Mouse (Mus musculus) adrenal gland, postnatal 36 days (tissue): ENCODE measurements around the gene Vmn1r55. TPM values are rescaled to one million over a fixed set of nuclear protein-coding genes. Genes with fewer than 3 reads are reported as not detected.
"Not testable (repeated sequence)": the region's sequence is repeated elsewhere in the genome, so short reads cannot be mapped to it uniquely, and the experiment has no call there.

ENCODE experiments used
- DNase-seq, 2 experiments: peaks; one replicate each; pipeline ENCODE4 v3.0.0; 2021; ENCODE audit warnings: mixed read lengths in 1 of 2
- long read RNA-seq, 2 experiments: library from polyadenylated mRNA; stranded (forward); transcript quantifications; one replicate each; pipeline ENCODE4 v2.0.0; 2021; ENCODE audit warnings: borderline sequencing depth in 2 of 2
- total RNA-seq, 2 experiments: library from RNA; stranded (reverse); gene quantifications; 2 replicates each; pipeline ENCODE4 v1.2.3; 2021

Vmn1r55 gene
- not detected for total RNA-seq
- long read RNA-seq, experiment 1, result 0 reads
- long read RNA-seq, experiment 2, result 0 reads

DNA sequence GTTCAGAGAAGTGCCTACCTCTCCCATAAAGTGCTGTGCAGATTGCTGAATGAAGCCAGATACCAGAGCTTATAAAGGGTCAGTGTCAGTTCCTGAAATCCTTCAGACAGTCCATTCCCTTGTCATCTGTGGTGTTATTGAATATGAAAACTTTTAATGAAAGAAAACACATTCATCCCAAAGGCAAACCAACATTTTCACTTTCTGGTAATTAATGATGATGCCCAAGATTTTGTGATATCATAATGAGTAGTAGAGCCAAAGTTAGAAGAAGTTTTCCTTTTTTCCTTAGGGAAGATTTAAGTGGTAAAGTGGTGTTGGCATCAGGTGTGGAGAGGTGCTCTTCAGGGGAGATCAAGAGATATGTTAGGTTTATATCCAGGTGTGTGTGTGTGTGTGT is at the start of gene Vmn1r55:
TSS of gene Vmn1r55 (minus strand) at position 101 of the 400 bp plus-strand sequence.
- DNase-seq, result not testable (repeated sequence)

GRCm38 (mm10) chr7:5196647-5197046 is 47.2 kb upstream of the Vmn1r55 start, which contains the start of gene Vmn1r56:
TSS of gene Vmn1r56 (minus strand) at chr7:5196747.
- not testable (repeated sequence) for DNase-seq

GRCm38 (mm10) chr7:5125549-5126406 is 23.7 kb downstream of the Vmn1r55 start, which contains the start of gene Rasl2-9:
TSS of gene Rasl2-9 (minus strand) at chr7:5125950.
- peak; percentile 83 to 92 for DNase-seq

DNA sequence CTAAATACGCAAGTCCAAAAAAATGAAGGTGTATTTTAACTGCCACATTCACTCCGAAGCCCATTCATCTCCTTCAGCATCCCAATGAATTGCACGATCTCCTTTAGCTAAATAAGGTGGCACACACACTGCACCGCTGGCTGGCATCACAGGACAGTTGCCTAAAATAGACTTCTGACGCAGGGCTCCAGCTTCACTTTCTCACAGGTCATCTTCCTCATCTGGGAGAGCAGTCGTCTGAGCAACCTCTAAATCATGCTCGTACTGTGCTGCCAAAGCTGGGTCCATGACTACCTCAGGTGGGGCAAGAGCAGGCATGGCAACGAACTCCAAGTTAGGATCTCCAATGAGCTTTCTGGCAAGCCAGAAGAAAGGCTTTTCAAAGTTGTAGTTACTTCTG is 24.4 kb downstream of the Vmn1r55 start:
- no peak for DNase-seq

DNA sequence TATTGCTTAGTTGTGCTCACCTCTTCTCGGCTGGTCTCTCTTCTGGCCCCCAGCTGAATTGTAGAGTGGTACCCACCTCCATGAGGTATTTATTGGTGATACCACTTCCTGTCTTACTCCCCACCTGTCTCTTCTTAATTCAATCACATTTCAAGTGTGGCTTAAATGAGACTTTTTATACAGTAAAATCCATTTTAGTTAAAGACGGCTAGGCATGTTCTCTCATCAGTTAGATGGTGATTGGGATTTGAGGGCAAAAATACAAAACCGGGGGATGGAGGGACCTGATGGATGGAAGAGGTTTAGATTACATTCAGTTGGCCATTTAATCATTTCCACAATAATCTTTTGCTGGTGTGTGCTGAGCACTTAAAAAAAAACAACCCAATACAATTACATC is 32.6 kb downstream of the Vmn1r55 start, which contains the start of gene Rfpl4:
TSS of gene Rfpl4 (minus strand) at position 101 of the 400 bp plus-strand sequence.
- no peak for DNase-seq

DNA sequence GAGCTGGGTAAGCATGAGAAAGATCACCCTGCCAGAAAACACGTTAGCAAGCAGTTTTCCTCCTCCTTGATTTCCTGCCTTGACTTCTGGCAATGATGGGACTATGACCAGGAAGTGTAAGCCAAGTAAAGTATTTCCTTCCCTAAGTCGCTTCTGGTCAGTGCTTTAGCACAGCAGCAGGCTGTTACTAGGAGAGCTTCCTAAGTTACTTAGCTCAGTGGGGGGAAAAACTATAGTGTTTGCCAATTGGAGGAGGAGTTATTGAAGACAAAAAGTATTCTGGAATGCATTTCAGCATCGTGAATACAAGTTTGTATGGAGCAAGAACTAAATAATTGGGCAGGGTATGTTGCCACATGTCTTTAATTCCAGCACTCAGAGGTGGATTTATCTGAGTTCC is 36.8 kb downstream of the Vmn1r55 start:
- no peak for DNase-seq

DNA sequence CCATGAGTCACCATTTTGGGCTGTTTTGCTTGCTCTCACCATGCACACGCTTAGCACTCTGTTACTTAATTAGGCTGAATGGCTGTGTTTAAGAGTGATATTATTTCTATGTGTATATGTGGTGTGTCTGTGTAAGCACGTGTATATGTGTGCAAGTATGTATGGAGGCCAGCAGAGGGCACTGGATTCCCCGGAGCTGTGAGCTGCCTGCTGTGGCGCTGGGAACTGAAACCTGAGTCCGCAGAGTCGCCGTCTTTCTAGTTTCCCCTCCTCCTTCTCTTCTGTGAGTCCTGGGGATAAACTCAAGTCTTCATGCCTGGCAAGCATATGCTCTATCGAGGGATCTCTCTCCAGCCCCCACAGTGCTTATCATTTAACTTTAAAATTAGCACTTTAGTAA is 40.2 kb downstream of the Vmn1r55 start:
- DNase-seq, result no peak

DNA sequence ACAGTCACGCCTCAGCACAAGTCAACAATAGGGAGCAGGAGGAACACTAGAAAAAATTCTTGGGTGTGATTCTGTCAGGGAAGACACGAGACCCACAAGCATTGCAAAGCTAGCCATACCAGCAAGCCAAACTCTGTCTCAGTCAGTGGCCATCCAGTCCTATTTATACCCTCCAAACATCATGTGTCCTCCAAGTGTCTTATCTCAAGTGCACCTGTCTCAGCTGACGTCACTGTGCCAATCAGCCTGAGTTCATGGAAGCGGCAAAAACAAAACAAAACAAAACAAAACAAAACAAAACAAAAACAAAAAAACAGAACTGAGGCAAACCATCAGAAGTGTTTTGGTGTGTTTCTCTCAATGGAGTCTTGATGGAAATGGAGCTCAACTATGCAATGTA is 41.2 kb downstream of the Vmn1r55 start:
- no peak for DNase-seq

- no peak for DNase-seq
These were observed 46.9 kb downstream of the Vmn1r55 start for GRCm38 (mm10) chr7:5102564-5102963.

GRCm38 (mm10) chr7:5101066-5101663 is 48.3 kb downstream of the Vmn1r55 start:
- DNase-seq, result no peak

- DNase-seq, result no peak
These were observed 49.7 kb downstream of the Vmn1r55 start for GRCm38 (mm10) chr7:5099796-5100195.

- DNase-seq, result no peak
These were observed 50.7 kb downstream of the Vmn1r55 start for GRCm38 (mm10) chr7:5098769-5099168.

DNA sequence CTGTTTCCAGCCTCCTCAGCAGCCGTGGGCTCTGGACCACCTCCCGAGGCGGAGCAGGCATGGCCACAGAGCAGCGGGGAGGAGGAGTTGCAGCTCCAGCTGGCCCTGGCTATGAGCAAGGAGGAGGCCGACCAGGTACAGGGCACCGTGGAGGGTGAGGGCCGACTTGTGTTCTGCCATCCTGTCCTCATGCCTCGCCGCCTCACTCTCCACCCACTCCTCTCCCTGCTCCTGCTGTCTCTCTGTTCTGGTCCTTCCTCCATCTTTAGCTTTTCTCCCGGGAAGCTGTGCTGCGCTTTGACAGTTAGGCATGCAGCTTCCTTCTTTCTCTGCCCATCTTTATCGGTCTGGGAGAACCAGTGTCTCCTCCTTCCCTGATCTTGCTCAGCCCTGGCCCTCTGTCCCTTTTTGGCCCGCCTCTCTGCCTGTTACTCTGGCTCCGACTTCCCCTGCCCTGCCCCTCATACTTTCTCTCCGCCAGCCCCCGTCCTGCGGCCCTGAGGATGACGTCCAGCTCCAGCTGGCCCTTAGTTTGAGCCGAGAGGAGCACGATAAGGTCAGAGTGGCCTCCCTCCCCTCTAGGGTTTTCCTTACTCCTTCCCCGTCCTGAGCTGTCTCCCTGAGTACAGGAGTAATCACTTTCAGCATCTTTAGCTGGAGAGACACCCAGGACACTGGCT is 56.5 kb downstream of the Vmn1r55 start:
- no peak for DNase-seq

- no peak for DNase-seq
These were observed 57.1 kb downstream of the Vmn1r55 start for GRCm38 (mm10) chr7:5092381-5092780.

DNA sequence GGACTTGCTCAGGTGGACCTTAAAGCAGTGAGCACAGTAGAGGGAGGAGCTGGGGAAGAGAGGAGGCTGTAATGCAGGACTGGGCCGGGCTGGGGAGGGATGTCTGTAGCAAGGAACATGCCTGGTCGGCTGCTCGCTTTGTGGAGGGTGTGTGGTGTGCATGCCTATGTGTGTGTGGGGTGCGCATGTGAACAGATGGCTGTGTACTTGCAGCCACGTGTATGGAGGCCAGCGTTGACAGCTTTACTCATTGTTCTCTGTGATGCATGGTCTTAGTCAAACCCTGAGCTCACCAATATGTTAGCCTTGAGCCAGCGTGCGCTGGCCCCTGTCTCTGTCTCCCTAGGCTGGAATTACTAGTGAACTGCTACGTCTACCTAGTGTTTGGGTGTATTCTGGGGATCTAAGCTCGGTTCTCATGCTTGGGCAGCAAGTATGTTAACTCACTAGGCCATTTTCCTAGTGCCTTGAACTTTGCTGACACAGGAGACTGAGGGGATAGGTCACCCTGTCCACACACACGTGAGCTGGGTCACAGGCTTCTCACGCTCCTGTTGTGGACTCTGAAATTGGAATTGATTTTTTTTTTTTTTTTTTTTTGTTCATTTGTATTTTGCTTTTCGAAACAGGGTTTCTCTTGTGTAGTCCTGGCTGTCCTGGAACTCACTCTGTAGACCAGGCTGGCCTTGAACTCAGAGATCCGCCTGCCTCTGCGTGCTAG is 58.3 kb downstream of the Vmn1r55 start:
- DNase-seq, result peak in 1 of 2 experiments; percentile 45

- no peak for DNase-seq
These were observed 59.6 kb downstream of the Vmn1r55 start for GRCm38 (mm10) chr7:5089853-5090252.

- no peak for DNase-seq
These were observed 61.6 kb downstream of the Vmn1r55 start for GRCm38 (mm10) chr7:5087886-5088285.

DNA sequence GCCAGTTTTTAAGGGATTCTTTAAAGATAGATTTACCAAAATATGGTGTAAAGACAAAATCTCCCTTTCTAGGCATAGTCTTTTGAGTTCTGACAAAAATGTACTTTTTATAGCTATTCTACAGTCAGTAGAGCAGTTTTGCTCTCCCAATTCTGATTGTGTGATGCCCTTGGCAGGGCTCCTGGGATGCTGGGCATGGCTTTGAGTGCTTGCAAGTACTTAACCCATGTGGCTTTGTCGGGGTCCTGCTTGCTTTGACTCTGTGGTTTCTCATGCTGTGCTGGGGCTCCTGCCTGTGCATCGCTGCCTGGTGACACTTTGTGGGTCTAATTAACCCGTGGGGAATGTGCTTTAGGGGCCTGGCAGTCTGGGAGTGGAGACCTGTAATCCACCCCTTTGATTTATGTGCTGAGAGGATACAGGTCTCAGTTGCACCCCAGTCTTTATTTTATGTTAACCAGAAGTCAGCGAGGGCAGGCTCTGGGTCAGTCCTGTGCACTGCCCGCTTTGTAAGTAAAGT is 62.5 kb downstream of the Vmn1r55 start:
- no peak for DNase-seq

DNA sequence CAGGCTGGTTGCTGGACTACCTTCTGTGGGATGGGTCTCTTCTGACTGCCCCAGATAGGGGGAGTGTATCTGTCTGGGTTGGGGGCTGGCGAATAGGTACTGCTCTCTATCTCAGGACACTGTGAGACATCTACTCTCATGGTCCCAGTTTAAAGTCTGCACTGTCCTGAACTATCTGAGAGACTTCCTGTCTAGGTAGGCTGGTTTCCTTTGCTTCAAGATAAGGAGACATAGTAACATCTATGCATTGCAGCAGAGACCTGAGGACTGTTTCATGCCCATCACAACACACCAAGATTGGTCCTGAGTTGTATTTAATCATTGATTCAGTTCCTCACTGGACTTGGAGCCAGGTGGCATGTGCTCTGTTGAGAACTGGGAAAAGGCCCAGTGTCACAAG is 64.0 kb downstream of the Vmn1r55 start:
- no peak for DNase-seq

- no peak for DNase-seq
These were observed 66.0 kb downstream of the Vmn1r55 start for GRCm38 (mm10) chr7:5083325-5084105.

- DNase-seq, result no peak
These were observed 67.5 kb downstream of the Vmn1r55 start for GRCm38 (mm10) chr7:5081939-5082338.
